Mouse (Mus musculus) erythroblast, embryonic 14.5 days (primary cell): ENCODE data around the gene Kifc3.

Experiments used
- GATA1 ChIP-seq: IDR thresholded peaks from 2 replicates; pipeline ENCODE4 v1.6.1; 2012; ENCODE audit warnings: low read length, inconsistent platforms, mixed read lengths
- TAL1 ChIP-seq: IDR thresholded peaks from 3 replicates; pipeline ENCODE4 v1.6.1; 2012; ENCODE audit warnings: low read length, inconsistent platforms, mixed read lengths

DNA sequence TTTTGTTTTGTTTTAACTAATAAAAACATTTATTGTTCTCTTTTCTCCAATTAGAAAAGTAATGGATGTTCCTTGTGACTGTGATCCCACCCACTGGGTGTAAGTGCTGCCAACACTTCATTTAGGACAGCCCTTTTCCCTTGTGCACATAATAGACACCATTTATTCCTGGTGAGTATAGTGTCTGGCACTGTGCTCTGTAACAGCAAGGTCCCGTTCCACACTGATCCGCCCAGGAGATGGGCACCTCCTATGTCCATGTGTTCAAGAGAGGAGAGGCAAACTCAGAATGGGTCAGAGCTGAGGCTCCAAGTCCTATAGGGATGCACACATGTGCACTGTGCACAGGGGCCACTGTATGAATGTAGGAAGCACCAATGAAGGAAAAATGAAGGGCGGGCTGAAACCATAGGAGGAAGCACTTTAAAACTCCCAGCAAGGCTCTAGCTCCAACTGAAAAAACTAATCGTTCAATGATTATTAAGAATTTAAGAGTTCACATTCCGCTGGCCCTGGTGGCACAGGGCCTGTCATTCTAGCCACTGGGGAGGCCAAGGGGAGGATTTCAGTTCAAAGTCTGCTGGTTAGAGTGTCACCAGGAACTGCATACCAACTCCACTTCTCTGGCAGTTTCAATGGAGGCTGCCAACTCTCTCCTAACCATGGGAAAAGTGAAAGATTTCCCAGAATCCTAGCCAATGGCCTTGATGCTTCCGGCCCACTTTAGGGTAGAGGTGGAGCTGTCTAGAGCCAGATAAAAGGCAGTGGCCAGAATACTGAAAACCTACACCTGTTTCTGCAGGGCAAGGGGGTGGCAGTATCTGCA lies 58.6 kb downstream of the Kifc3 start:
- TF ChIP-seq TAL1 (no peak), GATA1 (no peak)
